ENCODE assay signal across 32 mouse cellular contexts in the genomic region with DNA sequence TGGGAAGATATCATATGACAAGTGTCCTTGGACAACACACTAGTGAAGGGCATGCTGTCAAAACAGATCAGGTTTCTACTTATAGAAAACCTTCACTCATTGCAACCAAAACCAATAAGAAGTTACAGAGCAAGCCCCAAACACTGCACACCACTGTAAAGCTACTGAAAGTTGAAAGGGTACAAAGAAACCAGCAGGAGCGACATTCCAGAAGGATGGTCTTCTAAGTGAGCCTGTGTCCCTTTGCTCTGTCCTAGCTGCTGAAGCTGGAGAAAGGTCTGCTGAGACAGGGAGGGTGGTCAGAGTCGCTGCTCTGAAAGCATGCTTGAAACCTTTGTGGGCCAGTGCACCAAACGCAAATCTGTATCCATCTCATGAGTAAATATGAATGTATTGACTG.
"Had no signal": no experiment of that assay in that cellular context is flagged by ENCODE, and none has a peak within 500 bp of the region (broad histone marks: within the 10 kb centered on the region; RNA-seq: fewer than 3 reads in every experiment).

No protein-coding gene starts in this region.

- H3K27ac ChIP-seq: limb, embryonic 10.5 days; limb, embryonic 12.5 days; limb, embryonic 13.5 days; limb, embryonic 15.5 days; liver, embryonic 12.5 days; liver, embryonic 13.5 days; liver, embryonic 14.5 days; liver, embryonic 15.5 days; lung, embryonic 15.5 days; macrophage; midbrain, embryonic 10.5 days; midbrain, embryonic 12.5 days; midbrain, embryonic 13.5 days; midbrain, embryonic 15.5 days; neural tube, embryonic 12.5 days had no signal

- H3K4me3 ChIP-seq: limb, embryonic 10.5 days; limb, embryonic 12.5 days; limb, embryonic 13.5 days; limb, embryonic 15.5 days; liver, embryonic 12.5 days; liver, embryonic 13.5 days; liver, embryonic 15.5 days; lung, embryonic 15.5 days; megakaryocyte, embryonic 14.5 days; midbrain, embryonic 10.5 days; midbrain, embryonic 12.5 days; midbrain, embryonic 13.5 days; midbrain, embryonic 15.5 days; myocyte; neural tube, embryonic 12.5 days had no signal

- H3K4me1 ChIP-seq: limb, embryonic 10.5 days; limb, embryonic 12.5 days; limb, embryonic 13.5 days; limb, embryonic 15.5 days; liver, embryonic 12.5 days; liver, embryonic 13.5 days; liver, embryonic 15.5 days; lung, embryonic 15.5 days; megakaryocyte, embryonic 14.5 days; midbrain, embryonic 10.5 days; midbrain, embryonic 12.5 days; midbrain, embryonic 13.5 days; midbrain, embryonic 15.5 days; neural tube, embryonic 12.5 days had no signal

- H3K9me3 ChIP-seq: limb, embryonic 10.5 days; limb, embryonic 12.5 days; limb, embryonic 13.5 days; limb, embryonic 15.5 days; liver, embryonic 12.5 days; liver, embryonic 13.5 days; liver, embryonic 15.5 days; lung, embryonic 15.5 days; megakaryocyte, embryonic 14.5 days; midbrain, embryonic 10.5 days; midbrain, embryonic 12.5 days; midbrain, embryonic 13.5 days; midbrain, embryonic 15.5 days; neural tube, embryonic 12.5 days had no signal

- H3K9ac ChIP-seq: limb, embryonic 12.5 days; limb, embryonic 13.5 days; limb, embryonic 15.5 days; liver, embryonic 12.5 days; liver, embryonic 13.5 days; liver, embryonic 14.5 days; liver, embryonic 15.5 days; liver, postnatal 0 days; lung, embryonic 14.5 days; lung, embryonic 15.5 days; midbrain, embryonic 12.5 days; midbrain, embryonic 13.5 days; midbrain, embryonic 15.5 days; neural tube, embryonic 12.5 days had no signal

- H3K4me2 ChIP-seq: limb, embryonic 12.5 days; limb, embryonic 13.5 days; limb, embryonic 15.5 days; liver, embryonic 11.5 days; liver, embryonic 12.5 days; liver, embryonic 13.5 days; liver, embryonic 15.5 days; lung, embryonic 14.5 days; lung, embryonic 15.5 days; midbrain, embryonic 11.5 days; midbrain, embryonic 12.5 days; midbrain, embryonic 13.5 days; midbrain, embryonic 15.5 days; neural tube, embryonic 12.5 days had no signal

- DNase-seq: left cerebral cortex, postnatal 4 days; liver; liver, embryonic 13.5 days; liver, postnatal 0 days; lung, adult 18-20 months; lung, adult 2 months; lung, embryonic 14.5 days; lung, postnatal 10 days; lung, postnatal 14 days; lung, postnatal 36 days; lung, postnatal 4 days; midbrain, embryonic 14.5 days had no signal

- ATAC-seq: liver, embryonic 12.5 days; liver, postnatal 0 days; lung, postnatal 0 days; midbrain, embryonic 13.5 days; midbrain, embryonic 15.5 days; midbrain, embryonic 16.5 days had no signal

- H3K36me3 ChIP-seq: limb, embryonic 10.5 days; limb, embryonic 12.5 days; limb, embryonic 13.5 days; limb, embryonic 15.5 days; liver, embryonic 12.5 days; liver, embryonic 13.5 days; liver, embryonic 15.5 days; lung, embryonic 15.5 days; midbrain, embryonic 10.5 days; midbrain, embryonic 12.5 days; midbrain, embryonic 13.5 days; midbrain, embryonic 15.5 days; neural tube, embryonic 12.5 days had no signal

- H3K27me3 ChIP-seq: limb, embryonic 12.5 days; limb, embryonic 13.5 days; limb, embryonic 15.5 days; liver, embryonic 12.5 days; liver, embryonic 13.5 days; liver, embryonic 15.5 days; lung, embryonic 15.5 days; megakaryocyte, embryonic 14.5 days; midbrain, embryonic 12.5 days; midbrain, embryonic 13.5 days; midbrain, embryonic 15.5 days; neural tube, embryonic 12.5 days had no signal
